Mouse (Mus musculus): ENCODE measurements at regions not wholly inside any gene's neighbourhood (a gene's known extent, or its start where the extent isn't known, plus 50 kb on each side); places are given as distances from the start of the nearest gene placed in this dataset.

GRCm38 (mm10) chr14:64586386-64586859, 482.3 kb downstream of the Prss52 start:
- no peak overlapping the region for H3K4me3 ChIP-seq (ENCODE audit: insufficient read depth, low read length)
- TF ChIP-seq POLR2A (IDR thresholded peaks at IDR 0.05; ENCODE audit: low read depth, low read length) (no peak), CTCF (IDR thresholded peaks at IDR 0.05; ENCODE audit: borderline replicate concordance, insufficient read depth, low read length) (no peak)

GRCm38 (mm10) chr14:64586860-64587698, 483.0 kb downstream of the Prss52 start:
- H3K4me3 ChIP-seq (ENCODE audit: insufficient read depth, low read length), result peak overlapping the region; percentile 41
- no peak for TF ChIP-seq CTCF (IDR thresholded peaks at IDR 0.05; ENCODE audit: borderline replicate concordance, insufficient read depth, low read length)
- TF ChIP-seq POLR2A (IDR thresholded peaks at IDR 0.05; ENCODE audit: low read depth, low read length), result no peak
- no peaks in the 10 kb centered on the region; the same call in none of the 2 replicates for H3K4me1 ChIP-seq (ENCODE audit: control insufficient read depth, insufficient read depth, low read length)
- H3K27ac ChIP-seq (ENCODE audit: insufficient read depth, low read length), result no peak overlapping the region

More at GRCm38 (mm10) chr14:64586386-64586859, 482.3 kb downstream of the Prss52 start:
- H3K27ac ChIP-seq (ENCODE audit: insufficient read depth, low read length), result no peak overlapping the region
- H3K4me1 ChIP-seq (ENCODE audit: control insufficient read depth, insufficient read depth, low read length), result no peaks in the 10 kb centered on the region; the same call in none of the 2 replicates

GRCm38 (mm10) chr14:64587699-64588434, 483.8 kb downstream of the Prss52 start:
- Histone ChIP-seq H3K4me3 (ENCODE audit: insufficient read depth, low read length) (peak overlapping the region; percentile 41), H3K4me1 (ENCODE audit: control insufficient read depth, insufficient read depth, low read length) (no peaks in the 10 kb centered on the region; the same call in none of the 2 replicates), H3K27ac (ENCODE audit: insufficient read depth, low read length) (no peak overlapping the region)
- TF ChIP-seq CTCF (IDR thresholded peaks at IDR 0.05; ENCODE audit: borderline replicate concordance, insufficient read depth, low read length) (no peak), POLR2A (IDR thresholded peaks at IDR 0.05; ENCODE audit: low read depth, low read length) (no peak)

- Histone ChIP-seq H3K4me3 (ENCODE audit: insufficient read depth, low read length) (no peak overlapping the region), H3K4me1 (ENCODE audit: control insufficient read depth, insufficient read depth, low read length) (no peaks in the 10 kb centered on the region; the same call in none of the 2 replicates), H3K27ac (ENCODE audit: insufficient read depth, low read length) (no peak overlapping the region)
- no peak for TF ChIP-seq CTCF (IDR thresholded peaks at IDR 0.05; ENCODE audit: borderline replicate concordance, insufficient read depth, low read length)
- TF ChIP-seq POLR2A (IDR thresholded peaks at IDR 0.05; ENCODE audit: low read depth, low read length), result no peak
Observed at GRCm38 (mm10) chr14:64588561-64588960, 484.5 kb downstream of the Prss52 start.

GRCm38 (mm10) chr14:64589126-64589525, 485.0 kb downstream of the Prss52 start:
- Histone ChIP-seq H3K4me1 (ENCODE audit: control insufficient read depth, insufficient read depth, low read length) (no peaks in the 10 kb centered on the region; the same call in none of the 2 replicates), H3K4me3 (ENCODE audit: insufficient read depth, low read length) (no peak overlapping the region), H3K27ac (ENCODE audit: insufficient read depth, low read length) (no peak overlapping the region)
- TF ChIP-seq POLR2A (IDR thresholded peaks at IDR 0.05; ENCODE audit: low read depth, low read length) (no peak), CTCF (IDR thresholded peaks at IDR 0.05; ENCODE audit: borderline replicate concordance, insufficient read depth, low read length) (no peak)

- Histone ChIP-seq H3K4me3 (ENCODE audit: insufficient read depth, low read length) (peak overlapping the region; percentile 8; the same call in 1 of the 2 replicates), H3K27ac (ENCODE audit: insufficient read depth, low read length) (no peak overlapping the region), H3K4me1 (ENCODE audit: control insufficient read depth, insufficient read depth, low read length) (no peaks in the 10 kb centered on the region; the same call in none of the 2 replicates)
- TF ChIP-seq CTCF (IDR thresholded peaks at IDR 0.05; ENCODE audit: borderline replicate concordance, insufficient read depth, low read length), result no peak
- TF ChIP-seq POLR2A (IDR thresholded peaks at IDR 0.05; ENCODE audit: low read depth, low read length), result no peak
Observed at GRCm38 (mm10) chr14:64589571-64590547, 485.8 kb downstream of the Prss52 start.

- Histone ChIP-seq H3K27ac (ENCODE audit: insufficient read depth, low read length) (no peak overlapping the region), H3K4me3 (ENCODE audit: insufficient read depth, low read length) (no peak overlapping the region), H3K4me1 (ENCODE audit: control insufficient read depth, insufficient read depth, low read length) (no peaks in the 10 kb centered on the region; the same call in none of the 2 replicates)
- TF ChIP-seq POLR2A (IDR thresholded peaks at IDR 0.05; ENCODE audit: low read depth, low read length) (no peak), CTCF (IDR thresholded peaks at IDR 0.05; ENCODE audit: borderline replicate concordance, insufficient read depth, low read length) (no peak)
Observed at GRCm38 (mm10) chr14:64590611-64591010, 486.5 kb downstream of the Prss52 start.

GRCm38 (mm10) chr14:64591091-64591976, 487.2 kb downstream of the Prss52 start:
- no peak overlapping the region for H3K4me3 ChIP-seq (ENCODE audit: insufficient read depth, low read length)
- H3K27ac ChIP-seq (ENCODE audit: insufficient read depth, low read length), result no peak overlapping the region

More at GRCm38 (mm10) chr14:64591091-64591976, 487.2 kb downstream of the Prss52 start:
- H3K4me1 ChIP-seq (ENCODE audit: control insufficient read depth, insufficient read depth, low read length), result no peaks in the 10 kb centered on the region; the same call in none of the 2 replicates
- TF ChIP-seq CTCF (IDR thresholded peaks at IDR 0.05; ENCODE audit: borderline replicate concordance, insufficient read depth, low read length) (no peak), POLR2A (IDR thresholded peaks at IDR 0.05; ENCODE audit: low read depth, low read length) (no peak)

Data from embryonic fibroblast, embryonic 13.5 days (primary cell).